Mouse (Mus musculus): ENCODE results near the gene Alox8. TPM values are rescaled to one million over a fixed set of nuclear protein-coding genes. Genes with fewer than 3 reads are reported as not detected.

Alox8 gene
- total RNA-seq, 2 experiments from 2014 or later, result not detected

Other genes with a start within 250 kb of the Alox8 start
- gene Arhgef15, start 240.4 kb downstream of the Alox8 start, total RNA-seq (2021), result 10 to 100 TPM; 10.7 to 13.8 TPM
- gene Slc25a35, start 229.7 kb downstream of the Alox8 start, total RNA-seq (2021), result 1 to 10 TPM; 4.3 to 5.7 TPM
- 10 to 100 TPM; 54.2 to 57.7 TPM for gene Rangrf, start 222.7 kb downstream of the Alox8 start, total RNA-seq (2021)
- gene Pfas, start 189.4 kb downstream of the Alox8 start, total RNA-seq (2021), result 1 to 10 TPM; 5.6 to 7.3 TPM
- 1 to 10 TPM; 7.5 to 8.1 TPM for gene Ctc1, start 181.9 kb downstream of the Alox8 start, total RNA-seq (2021)
- gene Aurkb, start 152.2 kb downstream of the Alox8 start, total RNA-seq (2021), result 1 to 10 TPM; 4.2 to 4.4 TPM
- gene Borcs6, start 138.1 kb downstream of the Alox8 start, total RNA-seq (2021), result 10 to 100 TPM; 13.5 to 14.3 TPM
- gene Tmem107, start 127.0 kb downstream of the Alox8 start, total RNA-seq (2021), result 1 to 10 TPM; 2.9 to 4.7 TPM
- 10 to 100 TPM; 37.9 to 39.7 TPM for gene Vamp2, start 109.4 kb downstream of the Alox8 start, total RNA-seq (2021)
- 10 to 100 TPM; 22.1 to 77.5 TPM for gene Per1, start 102.6 kb downstream of the Alox8 start, total RNA-seq (2021)
- under 1 TPM in 1 of 2 experiments, not detected in 1; 0.10 TPM for gene Hes7, start 77.4 kb downstream of the Alox8 start, total RNA-seq (2021)
- under 1 TPM in 1 of 2 experiments, not detected in 1; 0.18 TPM for gene 9130213A22Rik, start 75.3 kb downstream of the Alox8 start, total RNA-seq (2021)
- gene Aloxe3, start 71.9 kb downstream of the Alox8 start, total RNA-seq (2021), result not detected
- not detected for gene Alox12b, start 40.9 kb downstream of the Alox8 start, total RNA-seq (2021)
- gene Gucy2e, start 39.2 kb upstream of the Alox8 start, total RNA-seq (2021), result not detected
- 1 to 10 TPM; 2.5 to 3.2 TPM for gene Cntrob, start 125.9 kb upstream of the Alox8 start, total RNA-seq (2021)
- gene Trappc1, start 126.1 kb upstream of the Alox8 start, total RNA-seq (2021), result 10 to 100 TPM; 52.3 to 54.1 TPM
- gene Kcnab3, start 128.4 kb upstream of the Alox8 start, total RNA-seq (2021), result under 1 TPM; 0.18 to 0.24 TPM
- gene Rnf227, start 142.6 kb upstream of the Alox8 start, total RNA-seq (2021), result under 1 TPM; 0.35 to 0.68 TPM
- gene Chd3, start 171.6 kb upstream of the Alox8 start, total RNA-seq (2021), result 10 to 100 TPM; 25.5 to 28.7 TPM
- 10 to 100 TPM; 79.5 to 87.9 TPM for gene Naa38, start 197.6 kb upstream of the Alox8 start, total RNA-seq (2021)
- gene Cyb5d1, start 197.8 kb upstream of the Alox8 start, total RNA-seq (2021), result 10 to 100 TPM; 19.0 to 20.7 TPM
- gene Tmem88, start 200.4 kb upstream of the Alox8 start, total RNA-seq (2021), result 10 to 100 TPM; 12.8 to 15.2 TPM
- gene Kdm6b, start 215.8 kb upstream of the Alox8 start, total RNA-seq (2021), result 10 to 100 TPM; 30.3 to 31.4 TPM

Measured in gastrocnemius, postnatal 14 days (tissue).